Mouse (Mus musculus): ENCODE measurements around the gene Gbf1. TPM values are rescaled to one million over a fixed set of nuclear protein-coding genes. Genes with fewer than 3 reads are reported as not detected.

Gbf1 gene
- total and polyA plus RNA-seq, 3 experiments, result 8.6 to 26.1 (median 18.7) TPM

- Histone ChIP-seq H3K4me2 (ENCODE audit: insufficient read depth, low read depth, poor library complexity, severe bottlenecking) (no peak overlapping the region), H3K9me3 (replicated peaks; ENCODE audit: low read length) (no peaks in the 10 kb centered on the region), H3K4me1 (ENCODE audit: control insufficient read depth in 1 of 2, insufficient read depth in 2 of 2) (peaks cover 12 to 54% of the 10 kb centered on the region in 2 experiments), H3K4me3 (replicated peaks in 1 of 3; ENCODE audit: low read depth in 2 of 3, low read length in 2 of 3, poor library complexity in 1 of 3) (no peak overlapping the region), H3K36me3 (replicated peaks in 1 of 2; ENCODE audit: control insufficient read depth in 1 of 2, insufficient read depth in 1 of 2, low read length in 1 of 2) (peaks cover 22 to 50% of the 10 kb centered on the region in 2 experiments), H3K27me3 (replicated peaks) (peaks cover 8% of the 10 kb centered on the region), H3K27ac (ENCODE audit: insufficient read depth, low read depth) (no peak overlapping the region), H3K9ac (ENCODE audit: insufficient read depth, low read depth) (no peak overlapping the region), H3K79me2 (replicated peaks; ENCODE audit: control insufficient read depth, extremely low read depth, insufficient read depth, poor library complexity, severe bottlenecking) (no peaks in the 10 kb centered on the region)
- TF ChIP-seq MEF2A (IDR thresholded peaks at IDR 0.05; ENCODE audit: borderline replicate concordance, low read depth, low read length) (no peak), TBP (conservative IDR thresholded peaks at IDR 0.05; ENCODE audit: low read depth, low read length) (no peak), GABPA (IDR thresholded peaks at IDR 0.05; ENCODE audit: insufficient replicate concordance, low read depth, low read length) (no peak), JUN (IDR thresholded peaks at IDR 0.05; ENCODE audit: insufficient read depth, low read depth, low read length) (no peak), MYC (IDR thresholded peaks at IDR 0.05; ENCODE audit: low read depth, low read length) (no peak)
- DNase-seq (ENCODE audit: extremely low read depth), result no peak
- in situ Hi-C loops (cut with MboI; ENCODE audit: low pct_ligation_motif_present, low pct_unique_long_range_greater_than_20kb, low sequenced_read_pairs) (no loop called here), dilution Hi-C loops (cut with MboI; ENCODE audit: extremely low pct_ligation_motif_present, extremely low pct_unique_long_range_greater_than_20kb, low sequenced_read_pairs) (no loop called here)
Observed at GRCm38 (mm10) chr19:46331326-46331725, 179.0 kb downstream of the Gbf1 start.

GRCm38 (mm10) chr19:46331936-46332335 lies 179.6 kb downstream of the Gbf1 start:
- Histone ChIP-seq H3K4me1 (ENCODE audit: control insufficient read depth in 1 of 2, insufficient read depth in 2 of 2) (peaks cover 9 to 54% of the 10 kb centered on the region in 2 experiments), H3K27me3 (replicated peaks) (peaks cover 2% of the 10 kb centered on the region), H3K4me3 (replicated peaks in 1 of 3; ENCODE audit: low read depth in 2 of 3, low read length in 2 of 3, poor library complexity in 1 of 3) (no peak overlapping the region), H3K9me3 (replicated peaks; ENCODE audit: low read length) (no peaks in the 10 kb centered on the region), H3K4me2 (ENCODE audit: insufficient read depth, low read depth, poor library complexity, severe bottlenecking) (no peak overlapping the region), H3K9ac (ENCODE audit: insufficient read depth, low read depth) (no peak overlapping the region), H3K36me3 (replicated peaks in 1 of 2; ENCODE audit: control insufficient read depth in 1 of 2, insufficient read depth in 1 of 2, low read length in 1 of 2) (peaks cover 22 to 51% of the 10 kb centered on the region in 2 experiments), H3K79me2 (replicated peaks; ENCODE audit: control insufficient read depth, extremely low read depth, insufficient read depth, poor library complexity, severe bottlenecking) (no peaks in the 10 kb centered on the region), H3K27ac (ENCODE audit: insufficient read depth, low read depth) (no peak overlapping the region)
- TF ChIP-seq MYC (IDR thresholded peaks at IDR 0.05; ENCODE audit: low read depth, low read length), result no peak
- TF ChIP-seq TBP (conservative IDR thresholded peaks at IDR 0.05; ENCODE audit: low read depth, low read length), result no peak
- no peak for TF ChIP-seq POLR2A (IDR thresholded peaks at IDR 0.05; ENCODE audit: low read depth, low read length)
- TF ChIP-seq E2F4 (IDR thresholded peaks at IDR 0.05; ENCODE audit: insufficient replicate concordance, low read depth, low read length), result no peak
- TF ChIP-seq TCF12 (IDR thresholded peaks at IDR 0.05; ENCODE audit: low read depth, low read length), result no peak
- TF ChIP-seq GABPA (IDR thresholded peaks at IDR 0.05; ENCODE audit: insufficient replicate concordance, low read depth, low read length), result no peak
- no peak for TF ChIP-seq ELF1 (IDR thresholded peaks at IDR 0.05; ENCODE audit: low read depth, low read length)
- TF ChIP-seq MXI1 (IDR thresholded peaks at IDR 0.05; ENCODE audit: low read depth, low read length), result no peak
- no peak for TF ChIP-seq PAX5 (IDR thresholded peaks at IDR 0.05; ENCODE audit: low read length)
- no peak for TF ChIP-seq EP300 (IDR thresholded peaks at IDR 0.05; ENCODE audit: low read length)
- no peak for TF ChIP-seq MAX (IDR thresholded peaks at IDR 0.05; ENCODE audit: low read length)
- no peak for TF ChIP-seq RCOR1 (conservative IDR thresholded peaks at IDR 0.05; ENCODE audit: low read depth, low read length)
- no peak for TF ChIP-seq ZKSCAN1 (IDR thresholded peaks at IDR 0.05; ENCODE audit: borderline replicate concordance, low read depth, low read length)
- no peak for TF ChIP-seq CHD2 (IDR thresholded peaks at IDR 0.05; ENCODE audit: low read length)
- no peak for TF ChIP-seq HCFC1 (IDR thresholded peaks at IDR 0.05; ENCODE audit: low read depth, low read length)
- no peak for TF ChIP-seq MAZ (IDR thresholded peaks at IDR 0.05; ENCODE audit: low read depth, low read length)
- DNase-seq (ENCODE audit: extremely low read depth), result no peak
- dilution Hi-C loops (cut with MboI; ENCODE audit: extremely low pct_ligation_motif_present, extremely low pct_unique_long_range_greater_than_20kb, low sequenced_read_pairs) (no loop called here), in situ Hi-C loops (cut with MboI; ENCODE audit: low pct_ligation_motif_present, low pct_unique_long_range_greater_than_20kb, low sequenced_read_pairs) (no loop called here)
